Mouse (Mus musculus): ENCODE results near the gene Dapk3.
"Not testable (repeated sequence)": the region's sequence is repeated elsewhere in the genome, so short reads cannot be mapped to it uniquely, and the experiment has no call there.

The Dapk3 gene

GRCm38 (mm10) chr10:81179451-81180342, 3.1 kb upstream of the Dapk3 start:
- no peak for DNase-seq (ENCODE audit: extremely low spot score)

- DNase-seq (ENCODE audit: extremely low spot score), result no peak
Measured at GRCm38 (mm10) chr10:81180946-81181345, 1.9 kb upstream of the Dapk3 start.

GRCm38 (mm10) chr10:81181860-81182259, 945 bp upstream of the Dapk3 start:
- DNase-seq (ENCODE audit: extremely low spot score), result not testable (repeated sequence)

GRCm38 (mm10) chr10:81183805-81184204, 1.0 kb downstream of the Dapk3 start, which contains the start of gene 4930442H23Rik:
TSS of gene 4930442H23Rik (minus strand) at chr10:81183849.
- no peak for DNase-seq (ENCODE audit: extremely low spot score)

GRCm38 (mm10) chr10:81184765-81185164, 2.0 kb downstream of the Dapk3 start:
- DNase-seq (ENCODE audit: extremely low spot score), result no peak

GRCm38 (mm10) chr10:81187161-81187560, 4.4 kb downstream of the Dapk3 start:
- no peak for DNase-seq (ENCODE audit: extremely low spot score)

GRCm38 (mm10) chr10:81189821-81190220, 7.0 kb downstream of the Dapk3 start:
- no peak for DNase-seq (ENCODE audit: extremely low spot score)

- DNase-seq (ENCODE audit: extremely low spot score), result no peak
Measured at GRCm38 (mm10) chr10:81190236-81190911, 7.6 kb downstream of the Dapk3 start.

- DNase-seq (ENCODE audit: extremely low spot score), result no peak
Measured at GRCm38 (mm10) chr10:81190912-81191321, 8.1 kb downstream of the Dapk3 start.

GRCm38 (mm10) chr10:81191342-81191982, 8.7 kb downstream of the Dapk3 start:
- no peak for DNase-seq (ENCODE audit: extremely low spot score)

GRCm38 (mm10) chr10:81192270-81192967, 9.6 kb downstream of the Dapk3 start:
- peak; percentile 81 for DNase-seq (ENCODE audit: extremely low spot score)

GRCm38 (mm10) chr10:81192968-81193501, 10.2 kb downstream of the Dapk3 start:
- DNase-seq (ENCODE audit: extremely low spot score), result no peak

GRCm38 (mm10) chr10:81193991-81194774, 11.4 kb downstream of the Dapk3 start:
- no peak for DNase-seq (ENCODE audit: extremely low spot score)

GRCm38 (mm10) chr10:81195300-81195699, 12.5 kb downstream of the Dapk3 start:
- no peak for DNase-seq (ENCODE audit: extremely low spot score)

GRCm38 (mm10) chr10:81196470-81197065, 13.8 kb downstream of the Dapk3 start:
- DNase-seq (ENCODE audit: extremely low spot score), result no peak

GRCm38 (mm10) chr10:81197305-81197704, 14.5 kb downstream of the Dapk3 start:
- DNase-seq (ENCODE audit: extremely low spot score), result no peak

- peak; percentile 68 for DNase-seq (ENCODE audit: extremely low spot score)
Measured at GRCm38 (mm10) chr10:81198230-81198629, 15.4 kb downstream of the Dapk3 start.

- DNase-seq (ENCODE audit: extremely low spot score), result no peak
Measured at GRCm38 (mm10) chr10:81198990-81199389, 16.2 kb downstream of the Dapk3 start.

GRCm38 (mm10) chr10:81200141-81200540, 17.3 kb downstream of the Dapk3 start:
- DNase-seq (ENCODE audit: extremely low spot score), result no peak

GRCm38 (mm10) chr10:81200605-81201287, 17.9 kb downstream of the Dapk3 start:
- DNase-seq (ENCODE audit: extremely low spot score), result no peak
